Mouse (Mus musculus) ovary, postnatal 10 days (tissue): Measurements from ENCODE around the gene Nup205.
A peak's percentile ranks its signal among the peaks of the same experiment; 100 is the strongest.

Source experiments
- DNase-seq: peaks from one replicate; pipeline ENCODE4 v3.0.0; 2022; ENCODE audit warnings: low spot score

The Nup205 gene

DNA sequence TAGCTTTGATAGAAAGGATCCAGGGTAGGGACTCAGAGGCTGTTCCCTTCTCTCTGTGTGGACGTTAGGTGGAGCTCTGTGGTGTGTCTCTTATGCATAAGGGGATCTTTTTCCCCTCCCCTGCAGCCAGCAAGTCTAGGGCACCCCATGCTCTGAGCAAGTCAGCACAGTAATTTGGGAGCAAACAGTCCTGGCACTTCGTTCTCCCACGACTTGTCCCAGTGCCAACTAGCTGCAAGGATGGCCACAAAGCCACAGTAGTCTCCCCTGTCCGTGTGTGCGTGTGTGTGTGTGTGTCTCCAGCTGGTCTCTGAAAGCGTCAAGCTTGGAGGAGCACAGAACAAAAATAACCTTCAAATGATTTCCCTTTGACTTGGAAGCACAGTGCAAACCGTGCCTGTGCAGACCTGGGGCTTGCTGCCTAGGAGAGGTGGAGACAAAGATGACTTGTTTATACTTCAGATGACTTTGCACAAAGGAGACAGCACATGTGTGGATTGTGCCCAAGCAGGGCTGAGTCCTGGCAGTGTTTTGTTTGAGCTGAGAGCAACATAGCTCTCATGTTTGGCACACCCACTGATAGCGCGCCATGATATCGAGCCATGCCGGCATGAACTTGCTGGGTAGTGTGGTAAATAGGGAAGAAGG, 111.0 kb downstream of the Nup205 start:
- peak; percentile 10 for DNase-seq

- no peak for DNase-seq
These were observed 111.7 kb downstream of the Nup205 start for GRCm38 (mm10) chr6:35288920-35289319.

- DNase-seq = no peak
These were observed 112.5 kb downstream of the Nup205 start for GRCm38 (mm10) chr6:35289676-35290075.

DNA sequence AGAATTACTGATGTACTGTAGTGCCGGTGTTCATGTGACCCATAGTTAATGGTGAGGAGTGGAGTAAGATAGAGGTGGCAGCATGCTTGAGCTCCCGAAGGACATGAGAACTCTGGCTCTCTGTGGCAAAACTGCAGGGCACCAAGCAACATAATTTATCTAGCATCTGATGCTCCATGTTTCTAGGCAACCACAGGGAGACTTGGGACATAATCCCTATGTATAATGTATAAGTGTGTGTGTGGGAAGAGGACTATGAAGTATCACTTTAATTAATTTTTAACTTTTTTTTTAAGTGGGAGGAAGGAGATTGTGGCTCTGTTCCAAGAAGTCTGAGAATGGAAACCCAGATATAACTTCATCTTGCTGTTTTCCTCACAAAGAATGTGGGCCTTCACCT, 117.7 kb downstream of the Nup205 start:
- no peak for DNase-seq

DNA sequence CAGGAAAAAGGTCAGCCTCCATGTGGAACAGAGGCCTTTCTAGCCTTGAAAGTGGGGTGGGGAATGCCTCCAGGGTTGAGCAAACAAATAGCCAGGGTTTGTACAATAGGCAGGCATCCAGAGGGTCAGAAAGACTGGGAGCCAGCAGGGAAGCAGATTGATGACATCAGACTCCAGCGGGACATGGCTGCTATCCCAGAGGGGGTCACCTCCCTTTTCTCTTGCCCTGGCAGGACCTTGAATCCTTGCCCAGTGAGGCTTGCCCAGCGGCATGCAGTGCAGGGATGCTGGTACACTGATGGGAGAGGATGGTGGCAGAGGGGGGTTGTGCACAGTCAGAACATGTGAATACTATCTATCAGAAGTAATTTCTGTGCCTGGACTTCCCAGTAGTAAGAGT, 119.8 kb downstream of the Nup205 start:
- DNase-seq = peak; percentile 24
